Mouse (Mus musculus) ES-E14 (cell line): Measurements from ENCODE around the gene Ubp1. TPM values are rescaled to one million over a fixed set of nuclear protein-coding genes. Genes with fewer than 3 reads are reported as not detected.

Source experiments
- DNase-seq: peaks from one replicate; pipeline ENCODE4 v3.0.0-alpha.2; 2013; ENCODE audit warnings: low read depth, low spot score
- H3K27ac ChIP-seq: 2 replicates; pipeline ENCODE4 v1.5.1; 2012; ENCODE audit warnings: low read depth, mild to moderate bottlenecking, low read length, moderate library complexity, mixed read lengths; ENCODE audit not compliant: poor library complexity, insufficient read depth, severe bottlenecking
- H3K36me3 ChIP-seq: 2 replicates; pipeline ENCODE4 v1.6.1; 2012; ENCODE audit warnings: mild to moderate bottlenecking, low read length, moderate library complexity, mixed read lengths; ENCODE audit not compliant: control insufficient read depth, poor library complexity, insufficient read depth, severe bottlenecking
- H3K4me1 ChIP-seq, 2 experiments: fragments of 150-350 bp in 1 of 2; sonication (generic) in 1 of 2; 2 replicates each; pipeline ENCODE4 v1.6.1; 2012; ENCODE audit warnings: low read length in 2 of 2, mild to moderate bottlenecking in 1 of 2, mixed read lengths in 1 of 2; ENCODE audit not compliant: control insufficient read depth in 2 of 2, insufficient read depth in 2 of 2, poor library complexity in 1 of 2
- H3K4me3 ChIP-seq, 2 experiments: fragments of 150-350 bp in 1 of 2; sonication (generic) in 1 of 2; 2 replicates each; pipeline ENCODE4 v1.5.1; 2012; ENCODE audit warnings: low read length in 2 of 2, low read depth in 1 of 2, mild to moderate bottlenecking in 1 of 2, mixed read lengths in 1 of 2; ENCODE audit not compliant: insufficient read depth in 1 of 2, poor library complexity in 1 of 2, severe bottlenecking in 1 of 2
- H3K9ac ChIP-seq: 2 replicates; pipeline ENCODE4 v1.6.1; 2012; ENCODE audit warnings: low read depth, mild to moderate bottlenecking, low read length, mixed read lengths; ENCODE audit not compliant: poor library complexity, insufficient read depth, severe bottlenecking
- H3K9me3 ChIP-seq: fragments of 150-350 bp; sonication (generic); 2 replicates; pipeline ENCODE4 v1.6.1; 2012; ENCODE audit warnings: low read depth, mild to moderate bottlenecking, low read length; ENCODE audit not compliant: control insufficient read depth, insufficient read depth
- CHD2 ChIP-seq: IDR thresholded peaks from 2 replicates; pipeline ENCODE4 v1.6.1; 2014; ENCODE audit warnings: mild to moderate bottlenecking, low read depth, low read length, inconsistent platforms
- HCFC1 ChIP-seq: IDR thresholded peaks from 2 replicates; pipeline ENCODE4 v1.6.1; 2012; ENCODE audit warnings: low read length, inconsistent platforms, borderline replicate concordance; ENCODE audit not compliant: insufficient read depth
- MAFK ChIP-seq: IDR thresholded peaks from 2 replicates; pipeline ENCODE4 v1.6.1; 2014; ENCODE audit warnings: mild to moderate bottlenecking, low read depth, low read length, inconsistent platforms; ENCODE audit not compliant: insufficient read depth
- ZC3H11A ChIP-seq: IDR thresholded peaks from 2 replicates; pipeline ENCODE4 v1.6.1; 2012; ENCODE audit warnings: low read depth, mild to moderate bottlenecking, inconsistent platforms, low read length, borderline replicate concordance
- ZNF384 ChIP-seq: IDR thresholded peaks from 2 replicates; pipeline ENCODE4 v1.6.1; 2012; ENCODE audit warnings: low read depth, low read length, inconsistent platforms
- in situ Hi-C, 2 experiments: fragments of 600-800 bp; cut with MboI; formaldehyde crosslinking; loops; one replicate each; pipeline ENCODE4 v1.15.1; 2025; ENCODE audit warnings: low sequenced_read_pairs in 2 of 2, inconsistent platforms in 1 of 2; ENCODE audit not compliant: unreplicated experiment in 2 of 2
- total RNA-seq: library from RNA; depleted of rRNA; stranded (reverse); fragments of 300-350 nt; gene quantifications from 2 replicates; pipeline ENCODE4 v1.2.3, GENCODE M21; 2012; rRNA removed

Ubp1 gene
- total RNA-seq, 1 experiment = 80.3 TPM

- Histone ChIP-seq H3K4me3 (peak overlapping the region; percentile 68 to 90), H3K27ac (no peak overlapping the region), H3K9me3 (no peaks in the 10 kb centered on the region), H3K9ac (no peak overlapping the region; the same call in 1 of the 2 replicates), H3K4me1 (peaks cover 0 to 2% of the 10 kb centered on the region in 2 experiments; a peak in 1 of 4 replicates), H3K36me3 (no peaks in the 10 kb centered on the region)
- in situ Hi-C loops = no loop called here
- no peak for TF ChIP-seq ZC3H11A
- TF ChIP-seq MAFK = no peak
- no peak for TF ChIP-seq HCFC1
- no peak for TF ChIP-seq ZNF384
- no peak for TF ChIP-seq CHD2
- no peak for DNase-seq
These were observed 95.1 kb downstream of the Ubp1 start for GRCm38 (mm10) chr9:114025846-114026245.

GRCm38 (mm10) chr9:114026261-114026934 is 95.7 kb downstream of the Ubp1 start:
- peak overlapping the region; percentile 82 for H3K9ac ChIP-seq
- in situ Hi-C loops = no loop called here
- peaks cover 0 to 2% of the 10 kb centered on the region in 2 experiments; a peak in 1 of 4 replicates for H3K4me1 ChIP-seq
- peak overlapping the region; percentile 68 to 90 for H3K4me3 ChIP-seq
- peak overlapping the region; percentile 33; the same call in 1 of the 2 replicates for H3K27ac ChIP-seq
- no peaks in the 10 kb centered on the region for H3K9me3 ChIP-seq
- no peak for TF ChIP-seq CHD2
- no peak for TF ChIP-seq ZC3H11A
- TF ChIP-seq HCFC1 = peak; percentile 38; the same call in 1 of the 2 replicates
- DNase-seq = peak; percentile 91
- H3K36me3 ChIP-seq = no peaks in the 10 kb centered on the region

Other genes starting within 250 kb of the Ubp1 start
- 26.2 and 28.4 TPM in 2 replicates for gene Pdcd6ip, start 222.7 kb upstream of the Ubp1 start, total RNA-seq
- 35.5 and 39.3 TPM in 2 replicates for gene Clasp2, start 189.5 kb upstream of the Ubp1 start, total RNA-seq
- 4.4 and 6.3 TPM in 2 replicates for gene Fbxl2, start 115.3 kb downstream of the Ubp1 start, total RNA-seq
- gene Susd5, start 126.2 kb downstream of the Ubp1 start, total RNA-seq = 0.98 and 3.1 TPM in 2 replicates